Mouse (Mus musculus) urinary bladder, postnatal 36 days (tissue): Measurements from ENCODE around the gene Sbk2.
"Not testable (repeated sequence)": the region's sequence is repeated elsewhere in the genome, so short reads cannot be mapped to it uniquely, and the experiment has no call there.

ENCODE experiments used
- DNase-seq, 2 experiments: peaks; one replicate each; pipeline ENCODE4 v3.0.0; 2022; ENCODE audit warnings: low spot score in 2 of 2, mixed read lengths in 1 of 2

Sbk2 gene

DNA sequence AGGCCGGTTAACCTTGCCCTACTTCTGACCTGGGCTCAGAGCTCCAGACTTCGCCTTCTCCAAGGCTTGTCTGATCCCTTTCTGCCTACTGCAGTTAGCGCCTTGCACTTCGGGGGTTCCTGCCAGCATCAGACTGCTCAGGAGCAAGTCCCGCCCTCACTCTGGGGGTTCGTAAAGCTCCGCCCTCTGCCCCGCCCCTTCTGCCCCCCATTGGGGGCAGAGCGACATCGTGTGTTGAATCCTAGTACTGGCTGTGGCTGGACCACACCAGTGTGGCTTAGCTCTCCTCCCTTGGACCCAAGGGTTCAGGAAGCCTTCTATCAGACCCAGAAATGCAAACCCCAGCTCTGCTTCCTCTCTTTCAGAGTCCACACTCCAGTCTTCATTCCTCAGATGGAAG lies at the start of gene Sbk2:
TSS of gene Sbk2 (minus strand) at position 135 of the 400 bp plus-strand sequence.
- peak; percentile 67 to 78 for DNase-seq

- no peak for DNase-seq
Measured at GRCm38 (mm10) chr7:5012681-5013513, 48.7 kb upstream of the Sbk2 start.

DNA sequence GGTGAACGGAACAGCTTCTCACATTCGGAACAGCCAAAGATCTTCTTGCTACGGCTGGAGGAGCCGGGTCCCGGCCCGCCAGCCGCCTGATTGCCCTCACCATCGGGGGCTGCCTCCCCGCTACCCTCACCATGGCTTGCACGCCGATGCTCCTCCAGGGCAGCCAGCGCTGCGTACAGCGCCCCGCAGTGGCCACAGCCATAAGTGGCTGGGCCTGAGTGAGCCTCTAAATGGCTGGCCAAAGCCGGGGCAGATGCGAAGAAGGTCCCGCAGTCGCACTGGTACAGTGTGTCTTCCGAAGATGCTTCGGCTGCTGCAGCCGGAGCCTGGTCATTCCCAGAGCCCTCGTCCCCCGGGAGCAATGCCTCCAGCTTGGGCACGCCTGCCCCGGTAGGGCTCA lies 44.0 kb upstream of the Sbk2 start:
- no peak for DNase-seq

GRCm38 (mm10) chr7:5002876-5003275 lies 38.7 kb upstream of the Sbk2 start:
- DNase-seq, result not testable (repeated sequence)

DNA sequence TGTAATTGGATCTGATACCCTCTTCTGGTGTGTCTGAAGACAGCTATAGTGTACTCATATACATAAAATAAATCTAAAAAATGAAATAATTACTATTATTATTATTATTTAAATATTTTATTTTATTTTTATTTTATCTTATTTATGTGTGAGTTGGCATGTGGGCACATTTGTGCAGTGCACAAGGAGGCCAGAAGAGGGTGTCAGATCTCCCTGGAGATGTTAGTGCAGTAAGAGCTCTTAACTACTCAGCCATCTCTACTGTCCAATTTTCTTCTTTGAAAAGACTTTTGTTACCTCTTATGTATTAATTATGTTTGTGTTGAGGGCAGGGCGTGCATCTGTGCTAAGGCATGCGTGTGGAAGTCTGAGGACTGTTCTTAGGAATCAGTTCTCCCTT lies 35.7 kb upstream of the Sbk2 start:
- no peak for DNase-seq

- no peak for DNase-seq
Measured at GRCm38 (mm10) chr7:4996934-4997333, 32.7 kb upstream of the Sbk2 start.

- DNase-seq, result peak; percentile 78 to 91
Measured at GRCm38 (mm10) chr7:4996003-4996895, 32.0 kb upstream of the Sbk2 start, which contains the start of gene Zfp579. Zfp579 (minus strand) TSS chr7:4996158.

- DNase-seq, result no peak
Measured at GRCm38 (mm10) chr7:4995268-4996002, 31.2 kb upstream of the Sbk2 start.

DNA sequence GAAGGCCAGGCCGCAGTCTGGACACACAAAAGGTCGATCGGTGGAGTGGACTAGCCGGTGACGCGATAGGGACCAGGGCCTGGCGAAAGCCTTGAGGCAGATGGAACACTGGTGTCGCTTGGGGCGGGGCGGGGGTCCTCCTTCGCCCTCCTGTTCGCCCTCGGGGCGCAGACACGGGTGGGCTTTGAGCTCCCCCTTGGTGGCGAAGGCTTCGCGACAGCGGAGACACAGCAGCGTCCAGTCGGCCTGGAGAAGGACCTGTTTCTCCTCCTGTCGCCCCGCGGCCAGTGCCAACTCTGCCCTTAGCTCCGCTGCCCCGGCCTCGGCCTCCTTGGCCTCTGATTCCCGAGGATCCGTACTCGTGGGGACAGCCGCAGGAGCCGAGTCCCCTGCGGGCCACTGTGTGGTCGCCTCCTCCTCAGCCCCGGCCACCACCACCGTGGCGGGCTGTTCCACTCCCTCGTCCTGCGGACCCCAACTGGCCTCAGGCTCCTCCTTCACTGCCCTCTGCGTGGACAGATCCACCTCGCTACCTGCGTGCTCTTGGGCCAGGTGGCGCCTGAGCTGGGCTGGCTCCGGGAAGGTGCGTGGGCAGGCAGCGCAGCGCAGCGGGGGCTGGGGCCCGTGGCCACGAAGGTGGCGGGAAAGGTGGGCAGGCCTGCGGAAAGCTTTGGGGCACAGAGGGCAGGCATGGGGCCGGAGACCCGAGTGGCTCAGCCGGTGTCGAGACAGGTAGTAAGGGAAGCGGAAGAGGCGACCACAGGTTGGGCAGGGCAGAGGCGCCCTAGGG lies 30.0 kb upstream of the Sbk2 start:
- DNase-seq, result no peak

DNA sequence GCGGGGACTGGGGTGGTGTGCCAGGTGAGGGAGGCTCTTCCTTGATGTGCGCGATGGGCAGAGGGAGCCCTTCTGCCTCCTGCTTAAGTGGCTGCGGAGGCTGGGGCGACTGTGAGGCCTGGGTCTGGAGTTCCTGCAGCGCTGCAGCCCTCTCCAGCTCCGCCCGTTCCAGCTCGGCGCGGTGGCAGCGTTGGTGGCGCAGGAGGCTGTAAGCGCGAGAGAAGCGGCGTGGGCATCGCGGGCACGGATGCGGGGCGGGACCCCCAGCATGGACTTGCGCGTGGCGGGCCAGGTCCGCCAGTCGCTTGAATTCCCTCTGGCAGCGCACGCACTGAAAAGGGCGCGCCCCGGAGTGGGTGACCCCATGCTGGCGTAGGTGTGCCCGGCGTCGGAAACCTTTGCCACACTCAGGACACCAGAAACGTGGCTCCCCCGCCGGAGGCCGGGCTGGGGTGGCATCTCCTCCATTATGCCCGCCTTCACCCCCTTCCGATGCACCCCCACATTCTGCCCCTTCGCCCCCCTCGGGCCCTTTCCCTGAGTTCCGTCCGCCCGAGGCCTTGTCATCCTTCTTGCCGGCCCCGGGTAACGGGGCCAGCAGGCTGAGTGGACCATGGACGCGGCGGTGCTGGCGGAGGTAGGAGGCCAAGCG lies 29.3 kb upstream of the Sbk2 start:
- no peak for DNase-seq

DNA sequence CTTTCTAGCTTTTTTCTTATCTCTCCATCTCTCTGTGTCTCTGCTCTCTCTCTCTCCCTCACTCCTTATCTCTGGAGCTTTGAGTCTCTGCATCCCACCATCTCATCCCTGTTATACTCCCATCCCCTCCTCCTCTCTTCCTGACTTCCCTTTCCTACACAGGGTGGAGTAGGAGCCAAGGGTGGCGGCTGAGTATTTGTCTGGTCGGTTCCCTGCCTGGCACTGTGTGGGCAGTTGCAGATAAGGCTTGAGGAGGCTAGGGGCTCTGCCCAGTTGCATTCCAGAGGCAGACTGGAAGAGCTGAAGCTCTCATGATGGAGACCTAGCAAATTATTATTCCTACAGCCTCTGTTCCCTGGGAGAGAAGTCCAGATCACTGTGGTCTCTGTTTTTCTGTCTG lies 24.0 kb upstream of the Sbk2 start:
- DNase-seq, result no peak

GRCm38 (mm10) chr7:4976832-4977231 lies 12.6 kb upstream of the Sbk2 start:
- DNase-seq, result no peak

- no peak for DNase-seq
Measured at GRCm38 (mm10) chr7:4975455-4975854, 11.2 kb upstream of the Sbk2 start.

DNA sequence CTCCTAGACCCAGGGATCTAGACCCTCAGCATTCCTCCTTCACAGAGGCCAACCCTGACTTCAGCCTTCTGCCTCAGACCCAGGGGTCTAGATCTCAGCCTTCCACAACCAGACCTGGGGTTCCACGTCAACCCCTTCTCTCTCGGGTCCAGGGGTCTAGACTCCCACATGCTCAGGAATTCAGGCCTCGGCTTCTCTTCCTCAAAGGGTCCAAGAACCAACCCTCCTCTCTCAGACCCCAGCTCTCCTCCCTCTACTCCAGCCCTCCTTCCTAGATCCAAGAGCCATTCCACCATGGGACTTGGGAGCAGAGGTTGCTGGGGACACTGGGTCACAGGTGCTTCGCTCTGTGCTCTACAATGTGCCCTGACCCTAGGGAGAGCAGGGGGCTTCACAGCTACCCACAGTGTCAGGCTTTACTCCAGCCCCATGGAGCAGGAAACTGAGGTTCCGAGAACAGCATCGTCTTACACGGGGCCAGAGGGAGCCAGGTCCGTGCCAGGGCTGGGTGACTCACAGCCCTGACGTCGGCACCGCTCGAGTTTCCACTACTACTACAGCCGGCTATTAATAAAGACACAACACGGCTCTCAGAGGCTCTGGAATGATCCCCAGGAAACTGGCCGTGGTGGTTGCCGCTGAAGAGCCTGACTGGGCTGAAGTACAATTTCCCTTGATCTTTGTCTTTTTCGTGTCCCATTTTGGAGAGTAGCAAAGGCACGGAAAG lies 8.3 kb upstream of the Sbk2 start:
- peak; percentile 18 to 53 for DNase-seq

DNA sequence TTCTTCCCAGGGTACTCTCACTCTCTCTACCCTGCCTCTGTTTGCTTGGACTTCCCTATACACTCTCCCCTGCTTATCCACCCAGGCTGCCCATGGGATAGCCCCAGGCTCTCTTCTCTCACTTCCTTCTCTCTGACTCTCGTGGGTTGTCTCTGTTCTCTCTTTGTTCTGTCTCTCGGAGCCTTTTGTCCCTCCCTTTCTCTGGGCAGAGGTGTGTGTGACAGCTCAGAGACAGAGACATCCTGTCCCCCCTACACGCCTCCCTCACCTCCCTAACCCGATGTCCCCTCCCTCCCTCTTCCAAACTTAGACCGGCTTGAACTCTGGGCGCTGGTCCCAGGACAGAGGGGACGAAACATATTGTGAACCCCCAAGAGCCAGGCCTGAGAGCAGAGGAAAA lies 7.5 kb upstream of the Sbk2 start:
- no peak for DNase-seq

DNA sequence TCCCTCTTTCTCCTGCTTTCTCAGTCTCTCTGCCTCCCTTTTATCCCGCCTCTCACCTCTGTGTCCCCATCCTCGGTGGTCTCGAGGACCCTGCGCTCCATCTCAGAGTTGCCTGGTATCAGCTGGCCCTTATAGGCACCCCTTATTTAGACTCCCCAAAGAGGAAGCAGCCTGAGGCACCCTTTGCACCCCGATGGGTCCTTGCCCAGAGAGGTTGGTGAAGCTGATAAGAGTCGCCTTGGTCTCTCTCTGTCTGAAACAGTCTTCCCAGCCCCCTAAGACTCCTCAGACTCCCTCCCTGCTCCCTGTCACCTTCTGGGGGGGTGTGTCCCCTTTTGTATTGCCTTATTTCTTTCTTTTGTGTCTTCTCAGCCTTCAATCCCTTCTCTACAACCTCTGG lies 6.9 kb upstream of the Sbk2 start, which contains the start of gene Sbk3:
TSS of gene Sbk3 (minus strand) at position 101 of the 400 bp plus-strand sequence.
- DNase-seq, result no peak

- no peak for DNase-seq
Measured at GRCm38 (mm10) chr7:4964988-4965387, 782 bp upstream of the Sbk2 start.

DNA sequence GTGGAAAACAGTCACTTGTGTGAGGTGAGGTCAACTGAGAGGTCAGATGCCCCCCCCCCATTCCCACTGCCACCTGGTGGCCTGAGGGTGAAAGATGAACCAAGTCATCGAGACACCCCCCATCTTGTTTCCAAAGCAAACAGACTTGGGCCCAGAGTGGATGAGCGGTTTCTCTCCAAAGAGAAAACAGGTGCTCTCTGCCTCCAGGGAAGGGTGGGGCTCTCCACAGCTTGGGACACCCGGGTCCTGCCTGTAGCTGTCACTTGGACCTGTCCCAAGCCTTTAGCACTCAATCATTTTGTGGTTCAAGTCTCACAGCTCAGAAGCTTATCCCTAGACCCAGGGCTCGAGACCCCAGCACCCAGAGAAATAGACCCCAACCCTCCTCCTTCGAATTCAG lies 679 bp downstream of the Sbk2 start:
- no peak for DNase-seq

DNA sequence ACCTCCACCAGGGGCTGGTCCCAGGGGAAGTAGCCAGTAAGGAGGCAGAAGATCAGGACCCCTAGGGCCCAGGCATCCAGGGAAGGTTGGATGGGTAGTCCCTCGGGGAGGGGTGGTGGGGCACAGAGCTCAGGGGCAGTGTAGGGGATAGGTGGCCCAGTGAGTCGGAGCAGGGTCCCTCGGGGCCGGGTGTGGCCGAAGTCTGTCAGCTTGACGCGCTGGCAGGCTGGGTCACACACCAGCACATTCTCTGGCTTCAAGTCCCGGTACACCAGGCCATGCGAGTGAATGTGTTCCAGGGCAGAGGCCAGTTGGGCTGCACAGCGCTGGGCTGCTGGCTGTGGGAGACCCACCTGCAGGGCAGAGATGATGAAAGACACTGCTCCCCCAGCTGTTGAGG lies 6.8 kb downstream of the Sbk2 start:
- no peak for DNase-seq
